Mouse (Mus musculus) brain, embryonic 18.5 days (tissue): ENCODE measurements around the gene Gm20388.

Experiments used
- DNase-seq: peaks from one replicate; pipeline ENCODE4 v3.0.0-alpha.2; 2012; ENCODE audit warnings: low read depth, low spot score

Gm20388 gene

DNA sequence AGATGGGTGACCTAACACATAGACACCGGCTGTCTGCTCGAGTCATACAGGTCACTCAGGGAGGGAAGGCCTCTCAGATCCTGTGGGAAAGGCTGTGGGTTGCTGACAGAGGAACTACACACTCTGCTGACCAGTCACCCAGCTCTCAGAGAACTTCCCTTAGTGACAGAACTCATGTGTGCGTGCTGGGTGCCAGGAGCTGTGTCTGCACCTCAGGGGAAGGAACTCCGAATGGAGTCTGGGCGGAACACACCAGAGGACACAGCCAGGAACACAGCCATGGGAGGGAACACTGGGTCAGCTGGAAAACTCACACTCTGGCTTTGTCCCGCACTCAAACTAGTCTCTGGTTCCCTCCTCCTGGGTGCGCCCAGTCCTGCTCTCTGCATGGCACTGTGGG lies 2497.0 kb downstream of the Gm20388 start:
- no peak for DNase-seq

DNA sequence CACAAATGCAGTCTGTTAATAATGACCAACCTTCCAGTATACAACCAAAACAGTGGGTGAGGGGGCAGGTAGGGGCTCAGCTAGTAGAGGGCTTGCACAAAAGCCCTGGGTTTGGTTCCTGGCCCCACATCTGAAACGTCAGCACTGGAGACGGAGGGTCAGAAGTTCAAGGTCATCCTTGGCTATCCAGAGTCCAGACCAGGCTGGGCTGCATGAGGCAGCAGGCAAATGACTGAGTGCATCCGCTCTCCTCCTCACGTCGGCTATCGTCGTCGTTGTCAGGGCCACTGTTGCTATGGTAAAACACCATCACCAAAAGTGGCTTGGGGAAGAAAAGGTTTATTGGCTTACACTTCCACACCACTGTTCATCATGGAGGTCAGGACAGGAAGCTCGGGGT lies 2503.7 kb downstream of the Gm20388 start:
- no peak for DNase-seq

DNA sequence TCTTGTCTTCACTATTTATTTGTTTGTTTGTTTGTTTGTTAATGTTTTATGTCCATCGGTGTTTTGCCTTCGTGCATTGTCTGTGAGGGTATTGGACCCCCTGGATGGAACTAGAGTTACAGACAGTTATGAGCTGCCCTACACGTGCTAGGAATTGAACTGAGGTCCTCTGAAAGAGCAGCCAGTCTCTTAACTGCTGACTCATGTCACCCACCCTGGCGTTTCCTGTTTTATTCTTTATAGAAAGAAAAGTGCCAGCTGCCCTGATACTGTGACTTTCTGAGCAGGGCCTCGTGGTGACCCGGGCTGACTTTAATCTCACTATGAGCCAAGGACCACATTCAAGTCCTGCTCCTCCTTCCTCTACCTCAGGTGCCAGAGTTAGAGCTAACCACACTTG lies 2504.9 kb downstream of the Gm20388 start:
- DNase-seq: no peak

DNA sequence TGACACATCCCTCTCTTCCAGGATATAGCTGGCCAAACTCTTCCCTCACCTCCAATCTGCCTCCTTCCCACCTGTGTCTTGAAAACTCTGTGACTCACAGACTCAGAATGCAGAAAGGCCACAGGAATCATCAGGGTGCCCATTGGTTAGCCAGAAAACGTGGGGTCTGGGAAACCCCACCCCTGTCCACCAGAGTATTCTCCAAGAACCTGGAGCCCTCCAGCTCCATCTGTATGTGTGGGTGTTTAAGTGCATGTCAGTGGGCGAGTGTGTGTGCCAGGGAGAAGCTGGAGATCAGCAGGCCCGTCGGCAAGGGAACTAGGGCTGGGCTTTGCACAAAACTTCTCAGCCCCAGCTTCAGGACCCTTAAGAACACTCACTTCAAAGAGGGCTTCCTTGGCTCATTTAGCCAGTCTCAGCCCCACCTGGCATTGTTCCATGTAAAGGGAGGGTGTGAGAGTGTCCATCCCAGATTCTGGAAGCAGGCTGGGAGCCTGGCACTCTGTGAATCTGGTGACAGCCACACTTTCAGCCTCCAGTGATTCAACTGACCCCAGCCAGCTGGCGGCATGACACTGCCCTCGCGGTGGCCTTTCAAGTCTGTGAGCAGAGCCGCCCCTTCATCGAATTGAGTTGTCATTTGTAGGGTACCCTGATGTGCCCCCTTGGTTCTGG lies 2509.4 kb downstream of the Gm20388 start:
- DNase-seq: no peak

DNA sequence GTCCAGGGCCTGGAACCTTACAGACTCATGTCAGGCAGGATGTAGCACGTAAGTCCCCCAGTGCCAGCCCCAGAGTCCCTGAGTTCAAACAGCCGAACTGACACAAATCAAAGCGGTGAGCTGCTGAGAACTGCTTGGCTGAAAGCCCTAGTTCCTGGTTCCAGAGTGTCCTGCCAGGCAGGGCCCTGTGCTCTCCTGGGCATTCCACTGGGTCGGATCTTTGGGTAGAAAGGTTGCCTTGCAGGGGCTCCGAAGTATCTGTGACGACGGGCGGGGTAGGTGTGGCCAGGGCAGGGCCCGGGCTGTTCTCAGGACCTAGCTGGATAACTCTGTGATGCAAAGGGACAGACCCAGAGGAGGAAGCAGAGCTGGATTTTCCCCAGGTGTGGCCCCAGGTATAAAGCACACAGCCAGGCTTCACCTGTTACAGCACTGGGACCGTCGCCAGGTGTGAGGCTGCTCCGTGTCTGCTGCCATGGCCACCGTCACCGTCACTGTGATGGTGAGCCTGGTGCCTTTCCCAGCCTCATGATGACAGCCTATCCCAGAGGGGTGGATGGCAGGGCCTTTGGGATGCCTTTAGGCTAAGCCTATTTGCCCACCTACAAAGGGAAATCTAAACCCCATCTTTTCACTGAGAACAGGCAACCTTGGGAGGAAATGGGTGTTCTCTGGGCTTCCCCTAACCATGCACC lies 2510.9 kb downstream of the Gm20388 start, which contains the start of gene Il17c:
Gene Il17c (plus strand): TSS at position 645 of the 695 bp plus-strand sequence.
- DNase-seq: no peak

DNA sequence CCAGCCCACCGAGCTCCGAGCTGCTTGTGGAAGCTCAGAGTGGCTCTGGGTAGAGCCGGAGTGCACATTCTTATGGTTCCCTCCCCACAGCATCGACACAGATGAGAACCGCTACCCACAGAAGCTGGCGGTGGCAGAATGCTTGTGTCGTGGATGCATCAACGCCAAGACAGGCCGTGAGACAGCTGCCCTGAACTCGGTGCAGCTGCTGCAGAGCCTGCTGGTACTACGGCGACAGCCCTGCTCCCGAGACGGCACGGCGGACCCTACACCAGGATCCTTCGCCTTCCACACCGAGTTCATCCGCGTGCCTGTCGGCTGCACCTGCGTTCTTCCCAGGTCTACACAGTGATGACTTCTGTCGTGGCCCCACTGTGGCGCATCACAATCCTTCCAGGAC lies 2512.6 kb downstream of the Gm20388 start:
- DNase-seq: no peak

DNA sequence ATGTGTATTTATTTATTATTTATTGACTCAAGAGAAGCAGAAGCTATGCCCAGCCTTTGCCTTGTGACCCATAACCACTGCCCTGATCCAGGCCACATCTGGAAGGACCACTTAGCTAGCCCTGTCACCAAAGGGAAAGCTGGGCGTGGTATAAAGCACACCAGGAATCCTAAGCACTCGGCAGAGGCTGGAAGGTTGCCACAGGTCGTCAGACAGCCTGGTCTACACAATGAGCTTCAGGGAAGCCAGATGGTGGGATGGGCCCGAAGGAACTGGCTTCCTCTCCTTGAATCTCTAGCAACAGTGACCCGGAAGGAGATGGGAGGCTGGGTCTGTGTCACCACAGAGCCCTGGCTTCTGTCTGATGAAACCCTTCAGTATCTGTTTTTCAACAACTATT lies 2513.0 kb downstream of the Gm20388 start:
- no peak for DNase-seq

DNA sequence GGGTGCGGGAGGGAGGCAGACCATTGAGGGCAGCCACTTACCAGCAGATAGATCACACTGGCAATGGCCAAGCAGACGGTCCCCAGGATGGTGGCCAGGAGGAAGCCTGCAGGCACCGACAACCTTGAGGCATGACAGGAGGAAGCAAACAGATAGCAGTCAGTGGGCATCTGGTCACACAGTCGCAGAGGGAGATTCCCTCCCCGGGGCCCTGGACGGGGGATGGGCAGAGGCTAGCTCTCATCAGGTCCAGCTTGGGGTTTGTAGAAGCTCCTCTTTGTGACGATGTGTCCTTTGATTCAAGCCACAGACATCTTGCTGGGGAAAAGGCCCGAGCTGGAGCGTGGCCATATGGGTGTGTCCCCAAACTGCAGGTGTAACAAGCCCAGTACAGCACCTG lies 2515.5 kb downstream of the Gm20388 start:
- DNase-seq: no peak

DNA sequence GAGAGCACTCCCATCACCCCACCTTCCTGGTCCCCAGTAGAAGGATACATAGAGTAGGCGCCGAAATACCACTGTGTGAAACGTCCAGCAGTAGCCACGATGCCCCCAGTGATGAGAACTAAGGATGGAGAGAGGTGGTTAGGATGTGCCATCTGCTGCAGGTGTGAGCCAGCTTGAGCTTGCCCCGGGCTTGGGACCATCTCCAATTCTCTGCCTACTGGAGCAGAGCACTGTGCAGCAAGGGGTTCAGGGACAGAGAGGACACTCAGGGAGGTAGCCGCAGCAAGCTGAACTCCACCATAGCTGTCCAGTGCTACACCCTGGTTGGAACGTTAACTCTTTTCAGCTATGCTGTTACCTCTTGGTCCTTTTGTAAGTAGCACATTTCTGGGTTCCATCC lies 2517.0 kb downstream of the Gm20388 start:
- no peak for DNase-seq

DNA sequence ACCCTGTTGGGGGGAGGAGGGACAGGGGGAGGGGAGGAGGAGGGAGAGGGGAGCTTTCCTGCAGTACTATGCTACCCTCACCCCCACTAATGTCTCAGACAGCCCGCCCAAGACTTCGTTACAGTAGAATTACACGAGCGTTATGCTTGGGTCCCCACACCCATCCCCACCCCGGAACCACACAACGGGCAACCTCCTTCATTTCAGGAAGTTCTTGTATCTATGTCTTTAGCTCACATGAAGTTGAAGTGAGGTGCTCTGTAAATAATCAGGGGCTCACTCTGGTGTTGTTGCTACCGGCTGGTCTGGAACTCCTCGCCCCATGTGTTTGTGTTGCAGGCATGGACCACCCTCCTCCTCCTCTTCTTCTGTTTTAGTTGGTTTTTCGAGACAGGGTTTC lies 2517.5 kb downstream of the Gm20388 start:
- DNase-seq: no peak

DNA sequence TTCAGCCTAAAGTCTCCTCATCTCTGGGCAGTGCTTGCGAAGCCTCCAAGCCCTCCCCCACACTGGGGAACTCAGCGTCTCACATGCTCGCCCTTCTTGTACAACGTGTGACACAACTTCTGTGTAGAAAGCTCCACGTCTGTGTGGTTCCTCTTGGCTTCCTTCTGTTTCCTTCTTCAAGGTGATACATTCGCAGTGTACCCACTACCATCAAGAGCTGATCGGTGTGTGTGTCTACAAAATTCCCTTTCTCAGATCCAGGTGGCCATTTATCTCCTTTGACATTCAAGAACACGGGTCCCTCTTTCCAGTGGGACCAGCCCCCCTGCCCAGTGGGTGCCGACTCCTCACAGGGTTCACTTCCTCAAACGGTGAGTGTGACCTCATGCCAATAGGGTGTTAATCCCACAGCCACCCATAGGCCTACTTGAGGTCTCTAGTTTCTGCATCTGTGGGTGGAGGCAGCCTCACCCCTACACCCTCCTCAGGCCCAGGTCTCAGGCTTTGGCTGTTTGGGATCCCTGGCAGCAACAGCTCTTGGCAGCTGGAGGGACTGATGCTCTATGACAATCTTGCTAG lies 2519.5 kb downstream of the Gm20388 start:
- DNase-seq: no peak

DNA sequence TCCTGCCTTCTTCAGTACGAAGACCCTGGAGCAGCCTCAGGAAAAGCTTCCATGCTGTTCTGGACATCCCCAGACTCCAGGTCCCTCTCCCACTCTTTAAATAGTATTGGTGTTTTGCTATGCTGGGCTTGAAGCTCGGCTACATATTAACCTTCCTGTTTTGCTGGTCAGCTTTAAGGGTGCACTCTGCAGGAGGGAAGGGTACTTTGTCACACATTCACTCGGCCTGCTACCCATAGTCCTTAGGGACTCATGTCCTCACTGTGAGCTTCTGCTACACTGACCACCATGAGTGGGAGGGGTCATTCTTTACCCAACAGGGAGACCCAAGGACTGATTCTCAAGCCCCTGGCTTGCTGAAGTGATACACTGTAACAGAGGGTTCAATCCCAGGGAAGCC lies 2520.0 kb downstream of the Gm20388 start:
- no peak for DNase-seq

DNA sequence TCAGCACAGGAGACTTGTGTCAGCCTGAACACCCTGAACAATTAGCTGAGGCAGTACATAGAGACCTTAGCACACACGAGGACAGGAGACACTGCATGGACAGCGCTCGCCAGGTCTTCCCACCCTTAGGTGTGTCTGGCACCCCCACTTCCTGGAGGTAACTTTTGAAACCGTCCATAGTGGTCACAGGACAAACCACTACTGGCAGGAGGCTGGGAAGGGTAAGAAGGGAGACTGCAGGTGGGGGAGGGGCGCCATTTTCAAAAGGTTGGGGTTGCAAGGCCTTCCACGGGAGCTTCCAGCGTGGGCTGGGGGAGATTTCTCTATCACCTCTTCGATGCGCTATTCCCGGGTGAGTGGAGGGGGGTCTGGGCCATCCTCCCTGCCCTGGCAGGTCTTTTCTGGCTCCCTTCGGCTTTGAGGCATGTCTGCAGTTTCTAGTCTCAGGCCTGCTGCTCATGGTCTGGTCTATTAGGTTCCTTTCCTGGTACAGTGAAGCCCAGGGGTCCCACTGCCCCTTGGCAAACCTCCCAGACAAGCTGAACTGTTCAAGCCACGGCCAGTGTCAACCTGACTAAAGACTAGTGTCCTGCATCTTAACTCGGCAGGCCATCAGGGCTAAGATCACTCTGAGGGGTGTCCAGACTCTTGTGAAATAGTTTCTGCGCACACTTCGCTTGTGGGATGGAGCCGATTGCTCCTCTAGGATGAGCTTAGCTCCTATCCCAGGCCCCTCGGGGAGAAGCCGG lies 2521.2 kb downstream of the Gm20388 start:
- no peak for DNase-seq

DNA sequence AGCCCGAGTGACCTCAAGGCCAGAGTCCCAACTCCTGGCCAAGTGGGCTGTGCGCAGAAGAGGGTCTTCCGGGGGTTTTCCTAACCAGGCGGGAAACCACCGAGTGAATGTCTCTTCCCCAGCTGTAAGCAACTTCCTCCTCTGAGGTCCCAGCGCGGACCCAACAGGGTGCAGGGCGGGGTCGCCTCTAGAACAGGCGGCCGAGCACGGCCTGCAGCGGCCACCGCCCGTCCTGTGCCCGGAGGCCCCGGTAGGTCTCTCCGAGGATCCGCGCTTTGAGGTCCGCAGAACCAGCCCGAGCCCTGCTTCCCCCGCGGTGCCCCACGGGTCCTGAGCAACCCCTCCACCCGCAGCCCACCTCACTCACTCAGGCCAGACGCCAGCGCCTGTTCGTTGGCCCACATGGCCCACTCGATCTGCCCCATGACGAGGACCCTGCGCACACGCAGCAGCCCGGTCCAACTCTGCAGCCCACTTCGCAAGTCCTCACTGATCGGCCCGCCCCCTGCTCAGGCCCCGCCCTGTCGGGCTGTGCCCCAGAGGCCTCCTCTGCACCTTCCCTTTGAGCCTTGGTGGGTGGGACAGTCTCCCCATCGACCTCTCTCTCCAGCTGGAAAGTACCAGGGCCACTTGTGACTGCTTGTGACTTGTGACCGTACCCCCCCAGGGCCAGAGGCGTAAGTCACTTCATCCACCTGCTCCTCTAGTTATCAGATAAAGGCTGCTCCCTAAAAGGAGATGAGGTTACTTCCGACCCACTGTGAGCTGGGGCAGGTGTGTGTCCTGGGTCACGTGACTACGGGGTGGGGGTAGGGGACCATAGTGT lies 2522.0 kb downstream of the Gm20388 start, which contains the start of gene Cyba:
Gene Cyba (minus strand): TSS at position 488 of the 826 bp plus-strand sequence.
- no peak for DNase-seq

DNA sequence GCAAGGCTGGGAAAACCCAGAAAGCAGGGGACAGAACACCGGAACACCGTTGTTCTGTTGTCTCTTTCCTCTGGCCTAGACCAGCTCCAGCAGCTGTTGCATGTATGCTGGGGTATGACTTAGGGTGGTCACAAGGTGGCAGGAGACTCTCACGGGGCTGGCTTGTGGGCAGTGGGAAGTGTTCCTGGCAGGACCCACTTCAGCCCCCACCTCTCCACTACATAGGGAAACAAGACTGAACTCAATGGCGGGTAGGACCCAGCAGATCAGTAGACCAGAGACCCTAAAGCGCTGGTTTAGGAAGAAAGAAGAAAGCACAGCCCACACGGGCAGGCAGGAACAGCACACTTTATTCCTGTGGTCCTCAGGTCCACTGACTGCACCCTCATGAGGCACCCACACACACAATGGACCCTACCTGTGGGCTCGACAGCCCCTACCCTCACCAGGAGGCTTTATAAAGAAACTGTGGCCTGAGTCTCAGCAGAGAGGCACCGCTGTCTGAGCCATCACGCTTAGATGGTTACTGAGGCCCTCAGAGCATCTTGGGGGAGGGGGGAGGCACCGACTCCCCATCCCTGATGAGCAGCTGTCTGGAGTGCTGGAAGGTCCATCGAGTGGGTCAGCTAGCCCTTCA lies 2522.7 kb downstream of the Gm20388 start:
- no peak for DNase-seq

DNA sequence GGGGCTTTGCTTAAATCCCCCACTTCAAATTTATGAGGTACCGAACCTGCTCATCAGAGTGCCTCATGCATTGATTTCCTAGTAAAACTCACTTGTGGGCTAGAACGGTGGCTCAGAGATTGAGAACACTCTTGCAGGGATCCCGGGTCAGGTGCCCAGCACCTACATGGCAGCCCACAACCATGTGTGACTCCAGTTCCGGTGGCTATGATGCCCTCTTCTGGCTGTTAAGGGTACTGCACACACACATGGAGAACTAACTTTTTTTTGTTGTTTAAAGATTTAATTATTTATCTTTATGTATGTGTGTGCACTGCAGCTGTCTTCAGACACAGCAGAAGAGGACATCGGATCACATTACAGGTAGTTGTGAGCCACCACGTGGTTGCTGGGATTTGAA lies 2524.7 kb downstream of the Gm20388 start:
- DNase-seq: no peak

DNA sequence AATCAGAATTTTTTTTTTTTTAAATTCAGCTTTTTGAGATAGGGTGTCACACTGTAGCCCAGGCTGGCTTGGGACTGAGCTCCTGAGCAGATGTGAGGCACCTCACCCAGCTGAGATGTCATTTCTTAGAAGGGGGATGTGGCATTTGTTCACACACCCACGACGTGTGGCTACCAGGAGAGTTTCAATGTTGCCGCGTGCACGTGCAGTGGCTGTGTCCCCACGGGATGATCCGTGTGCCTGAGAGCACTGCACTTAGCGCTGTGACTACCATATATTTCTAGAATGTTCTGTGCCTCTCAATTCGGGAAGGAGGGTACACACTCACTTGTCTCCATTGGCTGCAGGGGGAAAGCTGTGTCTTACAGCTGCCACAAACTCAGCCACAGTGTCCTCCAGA lies 2525.5 kb downstream of the Gm20388 start:
- no peak for DNase-seq

DNA sequence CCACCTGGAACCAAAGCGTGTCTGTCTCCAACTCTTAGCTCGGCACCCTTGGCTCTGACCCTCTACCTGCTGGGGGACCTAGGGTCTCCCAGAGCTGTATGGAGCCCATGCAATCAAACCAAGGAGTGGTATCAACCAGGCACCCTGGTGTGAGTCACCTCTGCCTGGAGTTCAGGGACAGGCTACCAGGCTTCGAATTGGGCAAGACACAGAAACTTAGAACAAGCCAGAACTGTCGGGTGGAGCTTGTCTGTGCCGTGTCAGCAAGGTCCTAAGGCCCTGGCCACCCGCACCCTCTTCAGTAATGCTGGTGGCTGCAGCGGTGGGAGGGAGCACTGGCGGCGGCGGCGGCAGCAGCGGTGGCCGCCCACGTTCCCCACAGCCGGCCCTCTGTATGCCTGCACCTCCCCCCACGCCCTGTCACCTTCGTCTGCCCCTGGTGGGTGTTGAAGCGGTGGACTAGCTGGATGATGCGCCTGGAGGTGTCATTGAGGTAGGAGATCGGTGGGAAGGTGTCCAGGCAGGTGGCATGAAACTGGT lies 2526.0 kb downstream of the Gm20388 start:
- no peak for DNase-seq

DNA sequence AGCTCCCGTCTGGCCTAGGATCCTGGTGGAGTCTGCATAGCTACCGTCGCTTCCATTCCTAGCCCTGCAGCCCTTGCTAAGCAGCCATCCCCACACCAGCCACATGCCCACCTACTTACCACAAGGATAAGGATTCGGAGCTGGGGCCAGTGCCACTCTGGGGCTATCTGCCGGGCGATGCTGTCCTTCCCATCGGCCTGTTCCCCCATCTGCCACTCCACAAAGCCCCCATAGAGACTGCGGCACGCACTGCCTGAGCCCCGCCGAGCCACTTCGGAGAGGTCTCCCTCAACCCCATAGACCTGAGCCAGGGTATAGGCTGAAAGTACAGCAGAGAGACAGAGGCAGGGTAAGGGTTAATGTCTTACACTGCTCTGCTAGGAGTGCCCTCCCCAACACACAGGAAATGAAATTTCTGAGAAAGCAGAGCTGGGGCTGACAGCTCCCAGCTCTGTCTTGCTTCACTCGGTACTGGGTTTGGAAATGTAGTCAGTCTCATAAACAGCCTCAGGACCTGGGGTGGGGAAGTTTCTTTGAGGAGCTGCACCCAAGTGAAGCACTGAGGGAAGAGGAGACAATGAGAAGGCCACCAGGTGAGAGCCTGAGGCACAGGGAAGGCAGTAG lies 2527.2 kb downstream of the Gm20388 start:
- no peak for DNase-seq

DNA sequence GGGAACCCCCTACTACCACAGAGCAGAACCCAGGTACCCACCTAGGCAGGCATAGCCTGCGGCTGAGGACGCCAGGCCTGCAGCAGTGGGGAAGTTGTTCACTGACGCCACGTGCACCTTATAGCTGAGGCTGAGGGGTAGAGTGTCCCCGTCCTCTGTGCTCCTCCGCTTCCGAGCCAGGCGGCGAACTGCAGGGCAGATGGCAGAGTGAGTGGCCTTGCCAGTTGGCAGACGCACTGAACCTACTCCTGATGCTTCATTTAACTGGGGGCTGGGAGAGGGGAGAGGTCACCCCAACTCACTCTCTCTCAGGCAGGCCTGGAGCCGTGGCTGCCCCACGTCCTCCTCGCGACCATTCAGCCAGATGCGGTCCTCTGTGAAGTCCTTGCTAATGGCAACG lies 2528.7 kb downstream of the Gm20388 start:
- no peak for DNase-seq
